Mouse (Mus musculus): ENCODE results near the gene Slc12a7. TPM values are rescaled to one million over a fixed set of nuclear protein-coding genes. Genes with fewer than 3 reads are reported as not detected.
A peak's percentile ranks its signal among the peaks of the same experiment; 100 is the strongest.

Gene Slc12a7
- polyA plus RNA-seq, 1 experiment from 2014 or later, result 7.0 TPM

DNA sequence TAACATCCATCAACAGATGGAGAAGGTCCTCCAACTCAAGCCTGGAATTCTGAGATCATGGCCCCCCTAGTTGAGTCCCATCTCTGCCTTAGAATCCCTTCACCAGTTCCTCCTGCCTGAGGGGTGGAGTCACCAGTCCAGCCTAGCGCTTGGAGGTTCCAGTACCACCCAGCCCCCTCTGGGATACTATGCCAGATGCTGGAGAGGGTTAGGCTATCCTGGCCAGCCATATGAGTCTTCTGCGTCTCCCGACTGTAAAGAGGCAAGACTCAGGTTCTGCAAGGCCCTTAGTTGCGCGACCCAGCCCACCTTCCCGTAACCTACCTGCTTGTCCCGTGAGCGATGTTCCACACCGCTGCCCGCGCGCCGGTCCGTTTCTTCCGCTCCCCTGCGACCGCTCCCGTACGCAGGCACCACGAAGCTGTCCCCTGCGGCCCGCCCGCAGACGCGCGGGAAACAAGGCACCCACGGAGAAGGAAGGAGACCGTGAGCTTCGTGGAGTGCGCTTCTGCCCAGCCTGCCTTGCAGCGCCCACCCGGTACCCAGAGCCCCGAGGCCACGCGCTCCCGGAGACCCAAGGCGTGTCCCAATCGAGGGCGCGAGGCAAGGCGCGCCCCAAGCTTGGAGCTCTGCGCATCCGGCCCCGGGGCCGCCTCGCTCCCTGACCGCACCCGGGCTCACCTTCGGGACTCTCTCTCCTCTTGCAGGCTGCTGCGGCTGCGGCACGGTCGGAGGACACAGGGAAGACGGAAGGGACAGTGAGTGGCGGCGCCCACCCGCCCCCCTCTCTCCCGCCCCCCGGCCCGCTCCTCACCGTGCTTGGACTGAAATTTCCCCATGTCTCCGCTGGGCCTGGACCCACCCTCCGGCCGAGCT, 113.9 kb downstream of the Slc12a7 start:
- H3K27ac ChIP-seq (ENCODE audit: low read depth), result no peak overlapping the region
- H3K4me3 ChIP-seq (ENCODE audit: low read depth, low read length), result peak overlapping the region; percentile 57
- 2% methylated on average over 57 of the region's 65 CpGs for WGBS (ENCODE audit: insufficient replicate concordance)
- peak overlapping the region; percentile 83 for H3K4me2 ChIP-seq (ENCODE audit: low read depth, low read length)
- no peaks in the 10 kb centered on the region for H3K36me3 ChIP-seq (replicated peaks; ENCODE audit: insufficient read depth, low read length)
- peaks cover 8% of the 10 kb centered on the region for H3K4me1 ChIP-seq (ENCODE audit: insufficient read depth)
- no peak for TF ChIP-seq EP300 (IDR thresholded peaks at IDR 0.05; ENCODE audit: low read depth)
- TF ChIP-seq CTCF (IDR thresholded peaks at IDR 0.05; ENCODE audit: low read depth), result no peak
- H3K27me3 ChIP-seq (ENCODE audit: insufficient read depth, low read length), result peaks cover 37% of the 10 kb centered on the region
- ATAC-seq, result peak; percentile 15; the same call in 1 of the 2 replicates
- peak; percentile 24 for DNase-seq
- no peaks in the 10 kb centered on the region for H3K9me3 ChIP-seq (ENCODE audit: low read length)
- 0 out of 2 replicates have a peak overlapping the region, but pooled peaks have one; percentile 50 for H3K9ac ChIP-seq (replicated peaks)

DNA sequence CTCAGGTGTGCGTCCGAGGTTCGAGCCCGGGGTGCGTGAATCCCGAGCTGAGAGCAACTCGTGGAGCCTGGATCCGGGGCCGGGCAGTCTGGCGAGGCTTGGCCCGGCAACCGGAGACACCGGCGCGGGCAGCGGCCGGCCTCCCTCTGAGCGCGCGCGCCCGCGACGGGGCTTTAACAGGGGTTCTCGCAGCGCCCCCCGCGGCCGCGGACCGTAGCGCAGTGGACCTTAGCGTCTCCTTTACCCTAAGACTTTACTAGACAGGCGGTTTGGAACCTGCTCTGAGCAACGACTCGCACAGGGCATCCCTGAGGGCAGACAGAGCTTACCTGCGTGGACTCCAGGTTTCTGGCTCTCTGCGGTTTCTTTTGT, 114.6 kb downstream of the Slc12a7 start, which contains the start of gene Nkd2:
TSS of gene Nkd2 (minus strand) at position 167 of the 372 bp plus-strand sequence.
- WGBS (ENCODE audit: insufficient replicate concordance), result 2% methylated on average over 37 of the region's 38 CpGs

More for the DNA sequence above, 114.6 kb downstream of the Slc12a7 start, which contains the start of gene Nkd2:
- Histone ChIP-seq H3K27me3 (ENCODE audit: insufficient read depth, low read length) (peaks cover 37% of the 10 kb centered on the region), H3K9ac (replicated peaks) (0 out of 2 replicates have a peak within 1 kb of the TSS, but pooled peaks have one; percentile 50), H3K4me3 (ENCODE audit: low read depth, low read length) (peak within 1 kb of the TSS; percentile 57), H3K36me3 (replicated peaks; ENCODE audit: insufficient read depth, low read length) (no peaks in the 10 kb centered on the region), H3K27ac (ENCODE audit: low read depth) (no peak within 1 kb of the TSS), H3K4me2 (ENCODE audit: low read depth, low read length) (peak within 1 kb of the TSS; percentile 83), H3K9me3 (ENCODE audit: low read length) (no peaks in the 10 kb centered on the region), H3K4me1 (ENCODE audit: insufficient read depth) (peaks cover 8% of the 10 kb centered on the region)
- no peak for TF ChIP-seq EP300 (IDR thresholded peaks at IDR 0.05; ENCODE audit: low read depth)
- TF ChIP-seq CTCF (IDR thresholded peaks at IDR 0.05; ENCODE audit: low read depth), result peak; percentile 63
- ATAC-seq (peak; percentile 41; the same call in 1 of the 2 replicates), DNase-seq (peak; percentile 80)

Other genes starting within 250 kb of the Slc12a7 start
- gene Slc6a3, start 196.3 kb upstream of the Slc12a7 start, polyA plus RNA-seq (2015; fragmentation: Nextera tagmentation; extraction: Ambion mirVana), result 0.22 and 0.34 TPM in 2 replicates
- gene Clptm1l, start 129.1 kb upstream of the Slc12a7 start, polyA plus RNA-seq (2015; fragmentation: Nextera tagmentation; extraction: Ambion mirVana), result 49.2 and 54.3 TPM in 2 replicates
- gene Tert, start 106.2 kb upstream of the Slc12a7 start, polyA plus RNA-seq (2015; fragmentation: Nextera tagmentation; extraction: Ambion mirVana), result 0.21 and 0.29 TPM in 2 replicates
- gene Slc6a18, start 55.1 kb upstream of the Slc12a7 start, polyA plus RNA-seq (2015; fragmentation: Nextera tagmentation; extraction: Ambion mirVana), result not detected in 2 replicates
- 1.3 and 1.4 TPM in 2 replicates for gene Slc6a19, start 28.2 kb upstream of the Slc12a7 start, polyA plus RNA-seq (2015; fragmentation: Nextera tagmentation; extraction: Ambion mirVana)
- 0.13 and 0.15 TPM in 2 replicates for gene Nkd2, start 114.5 kb downstream of the Slc12a7 start, polyA plus RNA-seq (2015; fragmentation: Nextera tagmentation; extraction: Ambion mirVana)
- 6.9 and 7.7 TPM in 2 replicates for gene Trip13, start 204.7 kb downstream of the Slc12a7 start, polyA plus RNA-seq (2015; fragmentation: Nextera tagmentation; extraction: Ambion mirVana)
- 10.3 and 10.6 TPM in 2 replicates for gene Brd9, start 204.7 kb downstream of the Slc12a7 start, polyA plus RNA-seq (2015; fragmentation: Nextera tagmentation; extraction: Ambion mirVana)
- gene Zdhhc11, start 230.8 kb downstream of the Slc12a7 start, polyA plus RNA-seq (2015; fragmentation: Nextera tagmentation; extraction: Ambion mirVana), result not detected in 2 replicates

All from liver, postnatal 0 days (tissue).